Mouse (Mus musculus) stomach, adult 2 months (tissue): ENCODE results near the gene Ncor2. TPM values are rescaled to one million over a fixed set of nuclear protein-coding genes. Genes with fewer than 3 reads are reported as not detected.

Experiments used
- polyA plus RNA-seq: library from polyadenylated mRNA; depleted of rRNA; stranded (reverse); fragments of >200 nt; gene quantifications from 2 replicates; pipeline ENCODE4 v1.2.3, GENCODE M21; 2012; rRNA removed

Ncor2 gene
- 44.9 and 51.2 TPM in 2 replicates for polyA plus RNA-seq

GRCm38 (mm10) chr5:125179007-125179734, at the start of gene Ncor2:
Gene Ncor2 (minus strand): TSS chr5:125179219.

GRCm38 (mm10) chr5:125002969-125003872, 175.8 kb downstream of the Ncor2 start, which contains the start of gene Rflna:
Gene Rflna (plus strand): TSS chr5:125003221.

Other genes starting within 250 kb of the Ncor2 start
- gene Rflna, start 176.0 kb downstream of the Ncor2 start, polyA plus RNA-seq = 29.8 and 59.3 TPM in 2 replicates
- 32.8 and 36.0 TPM in 2 replicates for gene Scarb1, start 161.9 kb upstream of the Ncor2 start, polyA plus RNA-seq
- gene Gm10382, start 210.1 kb upstream of the Ncor2 start, polyA plus RNA-seq = 0.28 and 0.62 TPM in 2 replicates
- gene Ubc, start 211.0 kb upstream of the Ncor2 start, polyA plus RNA-seq = 300 and 301 TPM in 2 replicates